Mouse (Mus musculus) small intestine, adult 2 months (tissue): ENCODE results near the gene Cers2.

Source experiments
- CTCF ChIP-seq: fragments of 200-500 bp; IDR thresholded peaks from 2 replicates; pipeline ENCODE4 v1.5.1; 2012; ENCODE audit warnings: low read depth, mild to moderate bottlenecking, control low read depth, inconsistent platforms, low read length, moderate library complexity, mixed read lengths; ENCODE audit not compliant: insufficient replicate concordance, insufficient read length; ENCODE audit errors: extremely low read depth
- POLR2A ChIP-seq: fragments of 200-500 bp; IDR thresholded peaks from 2 replicates; pipeline ENCODE4 v1.6.1; 2012; ENCODE audit warnings: low read depth, mild to moderate bottlenecking, control low read depth, inconsistent platforms, low read length, moderate library complexity

DNA sequence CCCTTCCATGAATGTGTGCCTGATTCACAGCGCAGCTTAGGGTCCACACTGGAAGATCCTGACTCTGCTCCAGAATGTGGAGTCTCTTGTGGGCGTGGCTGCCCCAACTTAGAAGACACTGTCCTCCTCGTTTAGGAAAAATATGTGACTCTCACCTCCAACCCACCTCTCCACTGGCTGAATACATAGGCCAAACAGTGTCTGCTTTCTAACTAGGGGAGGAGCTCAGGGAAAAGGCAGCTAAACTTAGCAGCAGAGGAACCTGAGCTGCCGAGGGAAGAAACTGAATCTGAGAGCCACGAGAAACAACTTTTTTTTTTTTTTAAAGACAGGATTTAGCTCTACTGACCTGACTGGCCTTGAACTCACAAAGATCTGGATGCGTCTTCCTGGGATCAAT, 39.4 kb upstream of the Cers2 start:
- TF ChIP-seq POLR2A = no peak
- TF ChIP-seq CTCF = no peak
